Mouse (Mus musculus): Measurements from ENCODE around the gene Vmn2r27.

DNA sequence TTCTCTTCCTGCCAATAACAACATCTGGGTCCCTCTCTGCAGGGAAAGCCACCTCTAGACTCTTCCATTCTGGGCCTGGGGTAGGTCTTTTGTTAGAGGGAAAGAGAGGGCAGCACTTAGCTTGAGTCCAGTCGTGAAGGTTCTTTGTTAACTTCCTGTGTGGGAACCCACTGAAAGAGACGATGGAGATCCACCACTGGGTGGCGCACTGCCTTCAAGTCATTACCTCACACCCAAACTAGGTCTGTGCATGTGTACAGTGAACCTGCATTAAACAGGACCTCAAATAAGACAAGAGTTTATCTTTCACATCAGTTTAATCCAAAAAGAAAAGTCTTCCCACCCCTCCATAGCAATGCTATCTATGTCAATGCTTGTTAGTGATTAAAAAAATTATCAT lies 31.0 kb upstream of the Vmn2r27 start:
- TF ChIP-seq CTCF (conservative IDR thresholded peaks at IDR 0.05; ENCODE audit: insufficient read depth, insufficient read length, low read depth, low read length) (peak; percentile 88), POLR2A (IDR thresholded peaks at IDR 0.05; ENCODE audit: low read depth, low read length) (no peak)

Measured in kidney, adult 2 months (tissue).